Mouse (Mus musculus): ENCODE data around the gene Tdg.

- TF ChIP-seq CTCF (IDR thresholded peaks at IDR 0.05; ENCODE audit: low read depth) (no peak), EP300 (optimal IDR thresholded peaks at IDR 0.05) (no peak)
These were observed 66.3 kb downstream of the Tdg start, which contains the start of gene Hcfc2 for GRCm38 (mm10) chr10:82695956-82696355.

Data from stomach, postnatal 0 days (tissue).